Mouse (Mus musculus) brown adipose tissue, adult 24 weeks (tissue): ENCODE data around the gene Pcbp2. TPM values are rescaled to one million over a fixed set of nuclear protein-coding genes. Genes with fewer than 3 reads are reported as not detected.
A peak's percentile ranks its signal among the peaks of the same experiment; 100 is the strongest.

Source experiments
- H3K27ac ChIP-seq: fragments of 200-500 bp; replicated peaks from 2 replicates; pipeline ENCODE4 v1.5.1; 2012; ENCODE audit warnings: low read depth, mild to moderate bottlenecking, low read length
- H3K4me1 ChIP-seq: fragments of 200-500 bp; 2 replicates; pipeline ENCODE4 v1.6.1; 2012; ENCODE audit warnings: low read length, mixed read lengths; ENCODE audit not compliant: control insufficient read depth, insufficient read depth, insufficient read length
- H3K4me3 ChIP-seq: fragments of 200-500 bp; 2 replicates; pipeline ENCODE4 v1.5.1; 2012; ENCODE audit warnings: low read depth, mild to moderate bottlenecking, low read length, moderate library complexity; ENCODE audit not compliant: insufficient read depth
- polyA plus RNA-seq: library from polyadenylated mRNA; stranded (reverse); fragments of >200 nt; gene quantifications from 2 replicates; pipeline ENCODE4 v1.2.4, GENCODE M21; 2012; ENCODE audit not compliant: missing spikeins, insufficient read depth, insufficient read length

Gene Pcbp2
- polyA plus RNA-seq, 1 experiment: 331 TPM

DNA sequence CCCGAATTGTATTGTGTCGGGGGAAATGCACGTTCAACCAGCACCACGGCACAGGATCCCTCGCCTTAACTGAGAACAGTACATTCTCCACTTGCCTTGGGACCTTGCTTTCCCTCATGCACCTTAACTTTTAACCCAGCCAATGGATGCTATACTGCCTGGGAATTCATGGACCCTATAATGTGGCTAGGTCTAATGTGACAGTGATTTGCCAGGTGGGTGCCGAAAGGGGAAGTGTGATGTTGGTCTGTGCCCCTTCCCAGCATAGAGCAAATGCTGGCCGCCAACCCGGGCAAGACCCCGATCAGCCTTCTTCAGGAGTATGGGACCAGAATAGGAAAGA lies 48.5 kb downstream of the Pcbp2 start:
- H3K4me3 ChIP-seq: peak overlapping the region; percentile 81
- H3K27ac ChIP-seq: peak overlapping the region; percentile 50
- H3K4me1 ChIP-seq: peaks cover 4% of the 10 kb centered on the region; the same call in 1 of the 2 replicates

DNA sequence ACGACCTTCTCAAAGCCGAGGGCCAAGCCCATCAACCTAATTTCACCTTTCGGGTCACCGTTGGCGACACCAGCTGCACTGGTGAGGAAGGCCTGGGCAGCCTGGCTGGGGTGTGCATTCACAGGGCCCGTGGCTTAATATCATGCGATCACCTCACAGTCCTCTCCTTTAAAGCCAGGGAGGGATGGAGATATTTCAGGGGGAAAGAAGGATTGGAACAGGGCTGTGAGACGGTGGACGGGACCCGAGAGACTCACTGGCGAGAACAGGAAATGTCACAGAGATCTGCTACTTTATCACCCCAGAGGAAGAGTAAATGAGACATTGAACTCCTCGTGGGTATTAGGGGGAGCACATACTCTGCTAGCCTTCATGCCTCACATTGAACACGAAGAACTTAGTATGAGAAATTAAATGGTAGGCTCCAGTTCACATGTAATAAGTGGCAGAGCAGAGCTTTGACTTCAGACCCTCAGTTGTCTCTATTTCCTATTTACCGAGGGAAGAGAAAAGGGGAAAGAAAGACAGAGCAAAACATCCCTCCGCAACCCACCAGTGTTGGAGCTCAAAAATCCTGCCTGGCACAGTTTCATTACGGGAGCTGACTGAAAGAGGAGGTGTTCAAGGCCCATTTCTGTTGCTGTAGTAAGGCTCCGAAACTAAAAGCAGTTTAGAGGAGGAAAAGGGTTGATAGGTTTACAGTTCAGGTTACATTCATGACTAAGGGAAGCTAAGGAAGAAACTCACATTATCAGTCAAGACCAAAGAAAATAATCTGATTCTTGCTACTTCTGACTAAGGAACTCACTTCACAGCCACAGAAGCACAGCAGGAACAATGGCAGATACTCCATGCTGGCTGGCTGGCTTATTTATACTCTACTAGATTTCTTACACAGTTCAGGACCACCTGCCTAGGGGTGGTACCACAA lies 49.1 kb downstream of the Pcbp2 start:
- no peak overlapping the region for H3K27ac ChIP-seq
- peak overlapping the region; percentile 81 for H3K4me3 ChIP-seq
- H3K4me1 ChIP-seq: peaks cover 4% of the 10 kb centered on the region; the same call in 1 of the 2 replicates

DNA sequence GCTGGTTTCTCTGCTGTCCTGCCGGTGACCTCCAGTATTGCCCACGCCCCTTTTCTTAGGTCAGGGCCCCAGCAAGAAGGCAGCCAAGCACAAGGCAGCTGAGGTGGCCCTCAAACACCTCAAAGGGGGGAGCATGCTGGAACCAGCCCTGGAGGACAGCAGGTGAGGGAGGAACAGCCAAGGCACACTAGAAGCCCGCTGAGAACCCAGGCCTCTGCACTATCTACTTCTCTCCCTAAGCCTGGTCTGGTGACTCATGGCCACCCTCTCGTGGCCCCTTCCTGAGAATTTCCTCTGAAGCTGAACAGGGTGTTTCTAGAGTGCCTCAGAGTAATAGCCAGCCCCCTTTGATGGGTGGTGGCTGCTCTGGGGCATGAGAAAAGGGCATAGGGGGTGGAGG lies 50.1 kb downstream of the Pcbp2 start:
- Histone ChIP-seq H3K4me3 (no peak overlapping the region), H3K4me1 (peaks cover 4% of the 10 kb centered on the region; the same call in 1 of the 2 replicates), H3K27ac (no peak overlapping the region)

DNA sequence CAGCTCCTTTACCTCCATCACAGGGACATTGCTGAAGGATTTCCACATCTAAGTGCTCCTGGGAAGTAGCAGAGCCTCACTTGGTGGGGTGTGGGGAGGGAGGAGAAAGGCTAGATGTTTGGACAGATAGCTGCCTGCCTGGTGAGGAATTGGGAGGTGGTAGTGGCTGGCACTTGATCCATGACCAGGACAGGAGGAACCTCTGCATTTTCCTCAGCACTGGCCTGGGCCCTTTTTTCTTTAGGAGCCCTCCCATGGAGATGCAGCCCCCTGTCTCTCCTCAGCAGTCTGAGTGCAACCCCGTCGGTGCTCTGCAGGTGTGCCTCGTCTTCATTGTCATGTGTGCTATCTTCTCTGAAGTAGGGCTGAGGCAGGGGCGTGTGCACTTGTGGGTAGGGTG lies 51.1 kb downstream of the Pcbp2 start:
- H3K4me3 ChIP-seq: no peak overlapping the region
- no peak overlapping the region for H3K27ac ChIP-seq
- H3K4me1 ChIP-seq: no peaks in the 10 kb centered on the region; the same call in 1 of the 2 replicates

DNA sequence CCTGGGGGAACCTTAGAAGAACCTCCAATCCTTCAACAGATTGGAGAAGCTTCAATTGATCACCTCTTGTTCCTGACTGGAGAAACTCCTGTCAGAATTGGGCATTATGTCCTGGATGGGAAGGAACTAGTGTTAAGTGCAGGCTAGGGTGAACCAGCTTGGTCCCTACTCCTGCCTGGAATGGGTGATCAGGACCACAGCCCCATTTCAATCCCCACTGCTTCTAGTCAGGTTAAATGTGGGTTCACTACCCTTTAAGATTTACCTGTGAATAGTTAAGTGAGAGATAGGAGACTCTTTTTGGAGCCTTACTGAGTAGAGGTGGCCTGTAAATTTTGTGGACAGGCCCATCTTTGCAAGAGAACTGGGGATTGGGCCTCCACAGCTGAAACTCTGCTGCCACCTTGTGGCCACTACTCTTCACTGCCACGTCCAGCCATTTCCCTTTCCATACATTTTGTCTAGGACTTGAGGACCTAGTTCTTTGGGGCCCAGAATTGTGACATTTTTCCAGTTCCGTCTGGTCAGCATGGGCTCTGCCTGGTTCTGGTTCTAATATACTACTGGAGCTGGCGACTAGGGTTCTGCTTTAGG lies 54.6 kb downstream of the Pcbp2 start, which contains the start of gene Npff:
Npff (minus strand) TSS at position 51 of the 594 bp plus-strand sequence.
- Histone ChIP-seq H3K4me1 (no peaks in the 10 kb centered on the region), H3K27ac (no peak within 1 kb of the TSS), H3K4me3 (no peak within 1 kb of the TSS)

DNA sequence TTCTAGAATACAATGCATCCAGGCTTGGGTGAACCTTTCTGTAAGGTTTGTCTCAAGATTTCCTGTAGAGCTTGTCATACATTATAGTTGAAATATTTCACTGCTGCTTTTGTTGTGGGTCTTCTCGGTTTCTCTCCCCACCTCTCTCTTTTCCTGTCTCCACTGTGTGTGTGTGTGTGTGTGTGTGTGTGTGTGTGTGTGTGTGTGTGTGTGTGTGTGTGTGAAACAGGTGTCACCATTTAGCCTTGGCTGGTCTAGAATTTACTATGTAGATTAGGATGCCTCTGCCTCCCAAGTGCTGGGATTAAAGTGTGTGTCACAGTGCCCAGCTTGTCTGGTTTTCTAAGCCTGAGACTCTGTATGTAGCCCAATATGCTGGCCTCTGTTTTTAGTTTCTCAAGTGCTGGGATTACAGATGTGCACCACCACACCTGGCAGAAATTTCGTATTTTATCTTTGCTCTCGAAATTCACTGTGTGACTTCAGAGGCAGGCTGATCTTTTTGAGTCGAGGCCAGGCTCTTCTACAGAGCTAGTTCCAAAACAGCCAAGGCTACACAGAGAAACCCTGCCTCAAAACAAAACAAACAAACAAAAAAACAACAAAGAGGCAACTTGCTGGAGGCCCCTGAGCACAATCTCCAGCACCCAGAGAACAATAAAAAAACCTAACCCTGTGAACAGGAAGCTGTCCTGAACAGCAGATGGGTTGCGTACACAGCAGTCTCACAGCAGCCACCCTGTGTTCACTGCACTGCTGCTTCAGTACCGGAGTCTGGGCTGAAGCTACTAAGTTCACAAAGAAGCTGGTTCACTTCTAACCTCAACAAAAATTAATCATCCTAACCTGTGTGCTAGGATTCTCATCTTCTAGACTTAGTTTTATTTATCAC lies 56.0 kb downstream of the Pcbp2 start:
- Histone ChIP-seq H3K4me1 (no peaks in the 10 kb centered on the region), H3K27ac (no peak overlapping the region), H3K4me3 (no peak overlapping the region)

DNA sequence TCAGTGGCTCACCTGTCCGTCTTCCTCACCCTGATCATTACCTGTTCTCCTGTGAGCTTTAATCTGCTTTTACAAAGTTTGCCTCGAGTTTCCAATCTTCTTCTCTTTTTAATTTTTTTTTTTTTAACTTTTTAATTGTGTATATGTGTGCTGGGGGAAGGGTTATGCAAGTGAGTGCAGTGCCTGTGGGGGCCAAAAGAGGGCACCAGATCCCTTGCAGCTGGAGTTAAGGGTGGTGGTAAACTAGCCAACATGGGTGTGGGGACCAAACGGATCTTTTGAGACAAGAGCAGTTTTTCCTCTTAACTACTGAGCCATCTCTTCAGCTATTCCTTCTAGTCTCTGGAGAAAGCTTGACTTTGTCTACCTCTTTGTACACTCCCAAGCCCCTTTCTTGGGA lies 57.6 kb downstream of the Pcbp2 start:
- Histone ChIP-seq H3K27ac (no peak overlapping the region), H3K4me1 (no peaks in the 10 kb centered on the region), H3K4me3 (no peak overlapping the region)

DNA sequence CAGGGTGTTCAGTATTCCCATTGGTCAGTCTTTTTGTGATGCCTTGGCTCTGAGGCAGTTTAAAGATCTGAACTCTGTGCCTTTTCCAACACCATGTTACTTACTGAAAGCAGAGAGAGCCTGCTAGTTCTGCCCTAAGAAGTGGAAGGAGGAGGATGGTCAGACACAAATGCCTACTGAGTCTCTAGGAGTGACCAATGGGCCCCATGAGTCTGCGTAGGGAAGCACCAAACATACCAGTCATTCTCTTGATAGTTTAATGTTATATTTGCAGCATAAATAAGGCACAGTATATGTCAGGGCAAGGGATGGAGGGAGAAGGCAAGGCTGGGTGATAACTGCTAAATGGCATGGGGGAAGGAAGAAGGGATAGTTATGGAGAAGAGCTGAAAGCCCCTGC lies 58.1 kb downstream of the Pcbp2 start:
- Histone ChIP-seq H3K4me1 (no peaks in the 10 kb centered on the region), H3K4me3 (no peak overlapping the region)

DNA sequence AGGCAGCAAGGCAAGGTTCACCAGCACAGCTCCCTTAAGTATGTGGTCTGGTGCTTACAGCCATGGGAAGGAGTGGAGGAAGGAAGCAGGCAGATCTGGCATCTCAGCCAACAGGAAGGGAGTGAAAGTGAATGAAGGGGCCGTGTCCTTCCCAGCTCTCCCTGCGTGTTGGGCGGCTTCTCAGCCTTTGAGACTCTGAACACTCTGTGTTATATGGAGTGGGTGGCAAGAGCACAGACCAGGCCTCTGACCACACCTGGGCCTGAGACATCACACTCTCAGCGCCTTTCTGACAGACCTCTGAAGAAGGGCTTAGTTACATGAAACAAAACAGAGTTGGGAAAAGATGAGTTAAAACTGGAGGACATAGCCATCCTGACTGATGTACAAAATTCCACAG lies 60.2 kb downstream of the Pcbp2 start:
- no peak overlapping the region for H3K27ac ChIP-seq
- H3K4me1 ChIP-seq: no peaks in the 10 kb centered on the region
- no peak overlapping the region for H3K4me3 ChIP-seq

More for the DNA sequence above, 58.1 kb downstream of the Pcbp2 start:
- H3K27ac ChIP-seq: no peak overlapping the region

DNA sequence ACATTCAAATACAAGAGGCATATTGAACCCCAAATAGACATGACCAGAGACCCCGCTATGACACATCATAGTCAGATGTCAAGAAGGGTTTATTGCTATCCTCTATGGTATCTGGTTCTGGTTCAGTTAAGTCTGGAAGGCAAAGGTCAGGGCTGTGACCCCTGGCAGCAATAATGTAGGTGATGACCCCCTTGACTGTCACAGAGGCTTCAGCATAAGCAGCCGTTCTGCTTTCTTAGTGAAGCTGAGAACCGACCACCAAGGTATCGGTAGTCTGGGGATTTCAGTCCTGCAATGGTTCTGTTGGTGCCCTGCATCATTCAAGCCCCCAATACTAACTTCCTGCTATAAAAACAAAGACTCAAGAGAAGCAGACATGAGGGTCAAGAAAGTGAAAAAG lies 61.2 kb downstream of the Pcbp2 start:
- Histone ChIP-seq H3K4me3 (no peak overlapping the region), H3K4me1 (no peaks in the 10 kb centered on the region), H3K27ac (no peak overlapping the region)

DNA sequence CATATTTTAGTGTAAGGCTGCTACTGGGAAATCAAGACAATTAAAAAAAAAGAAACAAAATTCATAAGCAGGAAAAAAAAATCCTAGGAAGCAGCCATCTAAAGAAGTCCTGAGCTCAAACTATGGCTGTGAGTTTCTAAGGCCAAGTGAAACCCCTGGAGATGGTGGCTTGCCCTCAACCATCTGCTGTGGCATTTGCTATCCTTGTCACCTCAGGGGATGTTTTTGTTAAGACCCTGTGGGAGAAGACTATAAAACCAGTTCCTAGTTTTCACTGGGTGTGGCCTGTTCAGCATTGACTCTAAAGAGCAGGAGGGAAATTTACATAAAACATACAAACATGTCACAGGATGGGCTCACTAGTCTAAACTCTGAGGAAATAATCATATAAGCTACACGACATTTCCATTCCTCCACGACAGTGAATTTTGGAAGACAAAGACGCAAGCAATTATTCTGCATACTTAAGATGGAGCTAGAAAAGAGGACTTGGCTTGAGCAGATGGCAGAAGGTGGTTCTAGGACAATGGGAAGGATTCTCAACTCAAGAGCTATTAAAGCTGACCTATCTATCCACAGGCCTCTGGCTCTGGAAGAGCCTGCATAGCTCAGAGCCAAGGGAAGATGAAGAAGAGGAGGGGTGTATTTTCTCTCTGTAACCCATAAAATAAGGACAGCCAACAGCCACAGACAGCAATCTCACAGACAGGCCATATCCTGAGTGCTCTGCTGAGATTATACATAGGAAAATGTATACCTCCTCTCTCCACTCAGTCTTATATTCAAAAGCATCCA lies 62.0 kb downstream of the Pcbp2 start:
- H3K27ac ChIP-seq: no peak overlapping the region
- H3K4me1 ChIP-seq: no peaks in the 10 kb centered on the region
- no peak overlapping the region for H3K4me3 ChIP-seq

DNA sequence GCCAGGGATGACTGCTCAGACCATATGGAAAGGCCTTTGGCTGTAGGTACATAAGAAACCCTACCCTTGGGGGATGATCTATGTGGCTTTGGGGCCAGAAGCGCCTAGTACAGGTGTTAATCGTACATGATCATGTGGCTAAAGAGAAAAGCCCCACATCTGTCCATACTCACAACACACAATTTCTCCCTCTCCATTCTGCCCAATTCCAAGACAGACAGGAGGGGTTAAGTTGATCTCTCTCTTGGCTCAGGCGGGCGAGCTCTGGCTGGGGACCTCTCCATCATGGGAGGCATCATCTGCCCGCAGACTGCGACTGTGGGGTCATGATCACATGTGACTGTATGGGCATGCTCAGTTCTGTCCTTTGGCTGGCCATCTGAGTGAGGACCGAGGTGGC lies 63.6 kb downstream of the Pcbp2 start:
- Histone ChIP-seq H3K4me3 (no peak overlapping the region), H3K4me1 (no peaks in the 10 kb centered on the region), H3K27ac (no peak overlapping the region)

DNA sequence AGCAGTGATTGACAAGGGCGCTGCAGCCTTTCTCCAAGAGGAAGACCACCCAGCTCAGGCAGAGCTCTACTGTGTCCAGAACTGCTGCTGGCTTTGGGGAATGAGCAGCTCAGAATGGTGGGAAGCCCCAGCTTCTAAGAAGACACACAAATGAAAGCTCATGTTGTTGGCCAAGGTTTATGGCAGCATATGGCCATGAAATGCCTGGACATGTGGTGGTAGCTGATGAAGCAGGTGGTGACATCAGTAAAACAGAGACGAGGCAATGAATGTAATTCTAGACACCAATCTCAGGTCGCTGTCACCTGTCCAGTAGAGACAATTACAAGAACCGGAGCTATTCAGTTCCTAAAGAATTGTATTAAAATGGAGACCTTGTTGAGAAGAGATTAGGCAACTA lies 74.5 kb downstream of the Pcbp2 start:
- no peak overlapping the region for H3K27ac ChIP-seq
- H3K4me1 ChIP-seq: no peaks in the 10 kb centered on the region
- H3K4me3 ChIP-seq: no peak overlapping the region

DNA sequence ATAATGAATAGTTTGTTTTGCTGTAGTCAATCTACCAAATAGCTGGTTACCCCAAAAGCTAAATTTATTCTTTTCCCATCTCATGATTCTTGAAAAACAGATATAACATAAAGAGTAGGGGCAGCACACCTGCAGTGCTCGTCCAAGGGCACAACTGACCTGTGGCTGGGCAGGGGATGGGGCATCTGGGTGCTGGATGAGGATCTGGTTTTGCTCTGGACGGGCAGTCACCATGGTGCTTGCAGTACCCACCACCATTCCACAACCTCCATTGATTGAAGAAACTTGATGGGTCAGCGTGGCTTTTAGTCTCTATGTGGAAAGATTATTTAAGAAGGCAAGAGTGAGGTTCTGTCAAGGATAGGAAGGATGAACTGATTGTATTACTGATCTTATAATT lies 75.9 kb downstream of the Pcbp2 start:
- no peaks in the 10 kb centered on the region for H3K4me1 ChIP-seq
- no peak overlapping the region for H3K27ac ChIP-seq
- no peak overlapping the region for H3K4me3 ChIP-seq
